Mouse (Mus musculus): Measurements from ENCODE around the gene Mogat2. TPM values are rescaled to one million over a fixed set of nuclear protein-coding genes. Genes with fewer than 3 reads are reported as not detected.

The Mogat2 gene
- total and polyA plus RNA-seq, 2 experiments from 2014 or later, result 0.40 TPM; not detected in 1

GRCm38 (mm10) chr7:99234916-99235315, 3.5 kb downstream of the Mogat2 start:
- H3K4me3 ChIP-seq (ENCODE audit: low read depth, low read length), result no peak overlapping the region
- H3K36me3 ChIP-seq (replicated peaks; ENCODE audit: control insufficient read depth, insufficient read depth, low read length), result no peaks in the 10 kb centered on the region
- H3K27me3 ChIP-seq (ENCODE audit: control insufficient read depth, insufficient read depth, low read length), result peaks cover 15% of the 10 kb centered on the region; the same call in 1 of the 2 replicates
- TF ChIP-seq EP300 (IDR thresholded peaks at IDR 0.05; ENCODE audit: low read depth), result no peak
- no peak for TF ChIP-seq CTCF (IDR thresholded peaks at IDR 0.05; ENCODE audit: low read depth)
- no peak overlapping the region for H3K27ac ChIP-seq (ENCODE audit: low read depth)
- peaks cover 7% of the 10 kb centered on the region for H3K4me1 ChIP-seq (ENCODE audit: control insufficient read depth, insufficient read depth)
- H3K9me3 ChIP-seq (replicated peaks; ENCODE audit: control insufficient read depth, low read length), result no peaks in the 10 kb centered on the region
- H3K4me2 ChIP-seq (ENCODE audit: low read depth, low read length), result no peak overlapping the region
- DNase-seq (ENCODE audit: low spot score), result no peak
- ATAC-seq (ENCODE audit: insufficient read depth, low read depth), result no peak
- 48% methylated on average over 2 of the region's 2 CpGs for WGBS
- H3K9ac ChIP-seq (replicated peaks; ENCODE audit: low read depth, low read length), result no peak overlapping the region

GRCm38 (mm10) chr7:99232571-99232970, 5.8 kb downstream of the Mogat2 start:
- no peak for DNase-seq (ENCODE audit: low spot score)
- Histone ChIP-seq H3K4me2 (ENCODE audit: low read depth, low read length) (no peak overlapping the region), H3K27ac (ENCODE audit: low read depth) (no peak overlapping the region), H3K9me3 (replicated peaks; ENCODE audit: control insufficient read depth, low read length) (no peaks in the 10 kb centered on the region), H3K4me3 (ENCODE audit: low read depth, low read length) (no peak overlapping the region), H3K36me3 (replicated peaks; ENCODE audit: control insufficient read depth, insufficient read depth, low read length) (no peaks in the 10 kb centered on the region), H3K4me1 (ENCODE audit: control insufficient read depth, insufficient read depth) (no peaks in the 10 kb centered on the region), H3K9ac (replicated peaks; ENCODE audit: low read depth, low read length) (no peak overlapping the region), H3K27me3 (ENCODE audit: control insufficient read depth, insufficient read depth, low read length) (no peaks in the 10 kb centered on the region)
- TF ChIP-seq CTCF (IDR thresholded peaks at IDR 0.05; ENCODE audit: low read depth), result peak; percentile 10; the same call in 1 of the 2 replicates
- TF ChIP-seq EP300 (IDR thresholded peaks at IDR 0.05; ENCODE audit: low read depth), result no peak
- ATAC-seq (ENCODE audit: insufficient read depth, low read depth), result no peak
- 59% methylated on average over 6 of the region's 6 CpGs for WGBS

- 75% methylated on average over 7 of the region's 7 CpGs for WGBS
- no peak for ATAC-seq (ENCODE audit: insufficient read depth, low read depth)
Observed at GRCm38 (mm10) chr7:99230061-99230747, 8.2 kb downstream of the Mogat2 start.

GRCm38 (mm10) chr7:99229411-99229810, 9.0 kb downstream of the Mogat2 start:
- peak; percentile 70 for DNase-seq (ENCODE audit: low spot score)
- Histone ChIP-seq H3K9ac (replicated peaks; ENCODE audit: low read depth, low read length) (no peak overlapping the region), H3K4me2 (ENCODE audit: low read depth, low read length) (no peak overlapping the region), H3K27ac (ENCODE audit: low read depth) (no peak overlapping the region), H3K4me1 (ENCODE audit: control insufficient read depth, insufficient read depth) (no peaks in the 10 kb centered on the region), H3K27me3 (ENCODE audit: control insufficient read depth, insufficient read depth, low read length) (no peaks in the 10 kb centered on the region), H3K9me3 (replicated peaks; ENCODE audit: control insufficient read depth, low read length) (no peaks in the 10 kb centered on the region), H3K36me3 (replicated peaks; ENCODE audit: control insufficient read depth, insufficient read depth, low read length) (no peaks in the 10 kb centered on the region), H3K4me3 (ENCODE audit: low read depth, low read length) (no peak overlapping the region)
- WGBS, result 13% methylated on average over 2 of the region's 2 CpGs
- TF ChIP-seq EP300 (IDR thresholded peaks at IDR 0.05; ENCODE audit: low read depth), result no peak
- peak; percentile 75 for TF ChIP-seq CTCF (IDR thresholded peaks at IDR 0.05; ENCODE audit: low read depth)
- peak; percentile 70 for ATAC-seq (ENCODE audit: insufficient read depth, low read depth)

More at GRCm38 (mm10) chr7:99230061-99230747, 8.2 kb downstream of the Mogat2 start:
- no peak overlapping the region for H3K9ac ChIP-seq (replicated peaks; ENCODE audit: low read depth, low read length)
- H3K4me3 ChIP-seq (ENCODE audit: low read depth, low read length), result no peak overlapping the region
- DNase-seq (ENCODE audit: low spot score), result no peak
- H3K9me3 ChIP-seq (replicated peaks; ENCODE audit: control insufficient read depth, low read length), result no peaks in the 10 kb centered on the region
- no peaks in the 10 kb centered on the region for H3K27me3 ChIP-seq (ENCODE audit: control insufficient read depth, insufficient read depth, low read length)
- no peak overlapping the region for H3K4me2 ChIP-seq (ENCODE audit: low read depth, low read length)
- no peak for TF ChIP-seq EP300 (IDR thresholded peaks at IDR 0.05; ENCODE audit: low read depth)
- TF ChIP-seq CTCF (IDR thresholded peaks at IDR 0.05; ENCODE audit: low read depth), result no peak
- H3K27ac ChIP-seq (ENCODE audit: low read depth), result no peak overlapping the region
- H3K36me3 ChIP-seq (replicated peaks; ENCODE audit: control insufficient read depth, insufficient read depth, low read length), result no peaks in the 10 kb centered on the region
- no peaks in the 10 kb centered on the region for H3K4me1 ChIP-seq (ENCODE audit: control insufficient read depth, insufficient read depth)

GRCm38 (mm10) chr7:99228825-99229224, 9.6 kb downstream of the Mogat2 start:
- ATAC-seq (ENCODE audit: insufficient read depth, low read depth), result no peak
- H3K4me3 ChIP-seq (ENCODE audit: low read depth, low read length), result no peak overlapping the region
- 74% methylated on average over 8 of the region's 8 CpGs for WGBS

GRCm38 (mm10) chr7:99227267-99227666, 11.2 kb downstream of the Mogat2 start:
- no peak overlapping the region for H3K4me3 ChIP-seq (ENCODE audit: low read depth, low read length)

More at GRCm38 (mm10) chr7:99228825-99229224, 9.6 kb downstream of the Mogat2 start:
- Histone ChIP-seq H3K36me3 (replicated peaks; ENCODE audit: control insufficient read depth, insufficient read depth, low read length) (no peaks in the 10 kb centered on the region), H3K9me3 (replicated peaks; ENCODE audit: control insufficient read depth, low read length) (no peaks in the 10 kb centered on the region), H3K27ac (ENCODE audit: low read depth) (no peak overlapping the region), H3K27me3 (ENCODE audit: control insufficient read depth, insufficient read depth, low read length) (no peaks in the 10 kb centered on the region), H3K4me2 (ENCODE audit: low read depth, low read length) (no peak overlapping the region), H3K4me1 (ENCODE audit: control insufficient read depth, insufficient read depth) (no peaks in the 10 kb centered on the region), H3K9ac (replicated peaks; ENCODE audit: low read depth, low read length) (no peak overlapping the region)
- TF ChIP-seq CTCF (IDR thresholded peaks at IDR 0.05; ENCODE audit: low read depth) (no peak), EP300 (IDR thresholded peaks at IDR 0.05; ENCODE audit: low read depth) (no peak)
- no peak for DNase-seq (ENCODE audit: low spot score)

More at GRCm38 (mm10) chr7:99227267-99227666, 11.2 kb downstream of the Mogat2 start:
- H3K27me3 ChIP-seq (ENCODE audit: control insufficient read depth, insufficient read depth, low read length), result no peaks in the 10 kb centered on the region
- H3K9me3 ChIP-seq (replicated peaks; ENCODE audit: control insufficient read depth, low read length), result no peaks in the 10 kb centered on the region
- ATAC-seq (ENCODE audit: insufficient read depth, low read depth) (no peak), DNase-seq (ENCODE audit: low spot score) (no peak)
- H3K4me2 ChIP-seq (ENCODE audit: low read depth, low read length), result no peak overlapping the region
- H3K27ac ChIP-seq (ENCODE audit: low read depth), result no peak overlapping the region
- no peaks in the 10 kb centered on the region for H3K4me1 ChIP-seq (ENCODE audit: control insufficient read depth, insufficient read depth)
- 97% methylated on average over 4 of the region's 4 CpGs for WGBS
- no peaks in the 10 kb centered on the region for H3K36me3 ChIP-seq (replicated peaks; ENCODE audit: control insufficient read depth, insufficient read depth, low read length)
- H3K9ac ChIP-seq (replicated peaks; ENCODE audit: low read depth, low read length), result no peak overlapping the region
- TF ChIP-seq CTCF (IDR thresholded peaks at IDR 0.05; ENCODE audit: low read depth) (no peak), EP300 (IDR thresholded peaks at IDR 0.05; ENCODE audit: low read depth) (no peak)
